Mouse (Mus musculus): ENCODE data around the gene Sh3gl1. TPM values are rescaled to one million over a fixed set of nuclear protein-coding genes. Genes with fewer than 3 reads are reported as not detected.

Gene Sh3gl1
- polyA plus RNA-seq, 1 experiment from 2014 or later: 171 TPM

GRCm38 (mm10) chr17:56038583-56039261, 2.3 kb upstream of the Sh3gl1 start:
- Histone ChIP-seq H3K9me3 (no peaks in the 10 kb centered on the region), H3K4me1 (replicated peaks) (peaks cover 29% of the 10 kb centered on the region), H3K27ac (no peak overlapping the region), H3K4me2 (no peak overlapping the region), H3K36me3 (peaks cover 16% of the 10 kb centered on the region), H3K4me3 (replicated peaks) (no peak overlapping the region), H3K9ac (replicated peaks) (no peak overlapping the region), H3K27me3 (no peaks in the 10 kb centered on the region)
- ATAC-seq (ENCODE audit: insufficient number of reproducible peaks, insufficient read depth, low FRiP score, low TSS enrichment, low read depth): no peak
- 88% methylated on average over 8 of the region's 8 CpGs for WGBS

- Histone ChIP-seq H3K4me3 (replicated peaks) (peak overlapping the region; percentile 84), H3K27me3 (no peaks in the 10 kb centered on the region), H3K27ac (0 out of 2 replicates have a peak overlapping the region, but pooled peaks have one; percentile 30), H3K4me2 (peak overlapping the region; percentile 48), H3K4me1 (replicated peaks) (peaks cover 35% of the 10 kb centered on the region), H3K9ac (replicated peaks) (no peak overlapping the region), H3K9me3 (no peaks in the 10 kb centered on the region), H3K36me3 (peaks cover 29% of the 10 kb centered on the region)
- 39% methylated on average over 13 of the region's 13 CpGs for WGBS
- ATAC-seq (ENCODE audit: insufficient number of reproducible peaks, insufficient read depth, low FRiP score, low TSS enrichment, low read depth): peak; percentile 6; the same call in 1 of the 2 replicates
Observed at GRCm38 (mm10) chr17:56036901-56037287, 459 bp upstream of the Sh3gl1 start.

- WGBS: 72% methylated on average over 4 of the region's 4 CpGs
- H3K4me3 ChIP-seq (replicated peaks): peak overlapping the region; percentile 84
- ATAC-seq (ENCODE audit: insufficient number of reproducible peaks, insufficient read depth, low FRiP score, low TSS enrichment, low read depth): no peak
- peaks cover 23% of the 10 kb centered on the region for H3K4me1 ChIP-seq (replicated peaks)
- H3K36me3 ChIP-seq: peaks cover 39% of the 10 kb centered on the region
- H3K4me2 ChIP-seq: peak overlapping the region; percentile 51
- H3K27me3 ChIP-seq: no peaks in the 10 kb centered on the region
- H3K9ac ChIP-seq (replicated peaks): peak overlapping the region; percentile 84
- H3K9me3 ChIP-seq: no peaks in the 10 kb centered on the region
- no peak overlapping the region for H3K27ac ChIP-seq
Observed at GRCm38 (mm10) chr17:56035216-56035615, 1.2 kb downstream of the Sh3gl1 start.

GRCm38 (mm10) chr17:56034726-56035100, 1.7 kb downstream of the Sh3gl1 start:
- H3K4me1 ChIP-seq (replicated peaks): peaks cover 23% of the 10 kb centered on the region
- peak overlapping the region; percentile 51 for H3K4me2 ChIP-seq
- H3K9ac ChIP-seq (replicated peaks): peak overlapping the region; percentile 84
- 84% methylated on average over 6 of the region's 6 CpGs for WGBS
- ATAC-seq (ENCODE audit: insufficient number of reproducible peaks, insufficient read depth, low FRiP score, low TSS enrichment, low read depth): no peak
- peak overlapping the region; percentile 84 for H3K4me3 ChIP-seq (replicated peaks)
- no peaks in the 10 kb centered on the region for H3K9me3 ChIP-seq
- H3K27ac ChIP-seq: no peak overlapping the region
- peaks cover 43% of the 10 kb centered on the region for H3K36me3 ChIP-seq
- H3K27me3 ChIP-seq: no peaks in the 10 kb centered on the region

GRCm38 (mm10) chr17:56034040-56034725, 2.3 kb downstream of the Sh3gl1 start:
- peak overlapping the region; percentile 84; the same call in 1 of the 2 replicates for H3K9ac ChIP-seq (replicated peaks)
- no peaks in the 10 kb centered on the region for H3K27me3 ChIP-seq
- H3K9me3 ChIP-seq: no peaks in the 10 kb centered on the region
- H3K4me1 ChIP-seq (replicated peaks): peaks cover 23% of the 10 kb centered on the region
- peak overlapping the region; percentile 51; the same call in 1 of the 2 replicates for H3K4me2 ChIP-seq
- WGBS: 89% methylated on average over 7 of the region's 7 CpGs
- no peak for ATAC-seq (ENCODE audit: insufficient number of reproducible peaks, insufficient read depth, low FRiP score, low TSS enrichment, low read depth)
- peaks cover 48% of the 10 kb centered on the region for H3K36me3 ChIP-seq
- H3K27ac ChIP-seq: no peak overlapping the region
- peak overlapping the region; percentile 84; the same call in 1 of the 2 replicates for H3K4me3 ChIP-seq (replicated peaks)

GRCm38 (mm10) chr17:56032831-56033230, 3.6 kb downstream of the Sh3gl1 start:
- Histone ChIP-seq H3K4me2 (no peak overlapping the region), H3K9me3 (no peaks in the 10 kb centered on the region), H3K9ac (replicated peaks) (peak overlapping the region; percentile 28; the same call in 1 of the 2 replicates), H3K4me1 (replicated peaks) (peaks cover 23% of the 10 kb centered on the region), H3K36me3 (peaks cover 61% of the 10 kb centered on the region), H3K27ac (0 out of 2 replicates have a peak overlapping the region, but pooled peaks have one; percentile 12), H3K4me3 (replicated peaks) (no peak overlapping the region), H3K27me3 (no peaks in the 10 kb centered on the region)
- 85% methylated on average over 7 of the region's 7 CpGs for WGBS
- ATAC-seq (ENCODE audit: insufficient number of reproducible peaks, insufficient read depth, low FRiP score, low TSS enrichment, low read depth): no peak

GRCm38 (mm10) chr17:56032127-56032733, 4.2 kb downstream of the Sh3gl1 start:
- 0 out of 2 replicates have a peak overlapping the region, but pooled peaks have one; percentile 12 for H3K27ac ChIP-seq
- H3K36me3 ChIP-seq: peaks cover 67% of the 10 kb centered on the region
- no peaks in the 10 kb centered on the region for H3K27me3 ChIP-seq
- WGBS: 86% methylated on average over 6 of the region's 6 CpGs
- no peak overlapping the region for H3K4me3 ChIP-seq (replicated peaks)
- peaks cover 28% of the 10 kb centered on the region for H3K4me1 ChIP-seq (replicated peaks)
- H3K9me3 ChIP-seq: no peaks in the 10 kb centered on the region
- no peak for ATAC-seq (ENCODE audit: insufficient number of reproducible peaks, insufficient read depth, low FRiP score, low TSS enrichment, low read depth)
- H3K9ac ChIP-seq (replicated peaks): peak overlapping the region; percentile 28; the same call in 1 of the 2 replicates
- H3K4me2 ChIP-seq: no peak overlapping the region

GRCm38 (mm10) chr17:56031431-56031830, 5.0 kb downstream of the Sh3gl1 start:
- no peaks in the 10 kb centered on the region for H3K9me3 ChIP-seq
- no peak overlapping the region for H3K9ac ChIP-seq (replicated peaks)
- WGBS: 92% methylated on average over 7 of the region's 7 CpGs
- H3K4me3 ChIP-seq (replicated peaks): no peak overlapping the region
- no peak for ATAC-seq (ENCODE audit: insufficient number of reproducible peaks, insufficient read depth, low FRiP score, low TSS enrichment, low read depth)
- H3K27me3 ChIP-seq: no peaks in the 10 kb centered on the region
- H3K27ac ChIP-seq: no peak overlapping the region
- H3K4me2 ChIP-seq: no peak overlapping the region
- peaks cover 73% of the 10 kb centered on the region for H3K36me3 ChIP-seq
- H3K4me1 ChIP-seq (replicated peaks): peaks cover 36% of the 10 kb centered on the region

GRCm38 (mm10) chr17:56030919-56031318, 5.5 kb downstream of the Sh3gl1 start:
- WGBS: 71% methylated on average over 5 of the region's 5 CpGs
- H3K4me1 ChIP-seq (replicated peaks): peaks cover 40% of the 10 kb centered on the region
- H3K27me3 ChIP-seq: no peaks in the 10 kb centered on the region
- peaks cover 77% of the 10 kb centered on the region for H3K36me3 ChIP-seq
- no peak overlapping the region for H3K4me3 ChIP-seq (replicated peaks)
- no peak overlapping the region for H3K9ac ChIP-seq (replicated peaks)
- no peak overlapping the region for H3K27ac ChIP-seq
- no peak for ATAC-seq (ENCODE audit: insufficient number of reproducible peaks, insufficient read depth, low FRiP score, low TSS enrichment, low read depth)
- H3K9me3 ChIP-seq: no peaks in the 10 kb centered on the region
- H3K4me2 ChIP-seq: no peak overlapping the region

- H3K9me3 ChIP-seq: no peaks in the 10 kb centered on the region
- H3K4me2 ChIP-seq: no peak overlapping the region
- H3K36me3 ChIP-seq: peaks cover 81% of the 10 kb centered on the region
- ATAC-seq (ENCODE audit: insufficient number of reproducible peaks, insufficient read depth, low FRiP score, low TSS enrichment, low read depth): no peak
- H3K4me3 ChIP-seq (replicated peaks): no peak overlapping the region
- H3K4me1 ChIP-seq (replicated peaks): peaks cover 38% of the 10 kb centered on the region
- 89% methylated on average over 9 of the region's 9 CpGs for WGBS
- H3K9ac ChIP-seq (replicated peaks): no peak overlapping the region
- no peaks in the 10 kb centered on the region for H3K27me3 ChIP-seq
- no peak overlapping the region for H3K27ac ChIP-seq
Observed at GRCm38 (mm10) chr17:56030238-56030870, 6.1 kb downstream of the Sh3gl1 start.
